Mouse (Mus musculus) brain, embryonic 14.5 days (tissue): ENCODE data around the gene Cyren.

Experiments used
- CTCF ChIP-seq: fragments of 200-500 bp; IDR thresholded peaks from 2 replicates; pipeline ENCODE4 v1.5.1; 2012; ENCODE audit warnings: inconsistent platforms, mild to moderate bottlenecking, moderate library complexity, borderline replicate concordance; ENCODE audit not compliant: insufficient read depth, insufficient read length; ENCODE audit errors: extremely low read depth
- POLR2A ChIP-seq: fragments of 200-500 bp; IDR thresholded peaks from 2 replicates; pipeline ENCODE4 v1.6.1; 2012; ENCODE audit warnings: mild to moderate bottlenecking, inconsistent platforms, borderline replicate concordance; ENCODE audit not compliant: poor library complexity, insufficient read depth, insufficient read length, severe bottlenecking; ENCODE audit errors: extremely low read depth

- no peak for TF ChIP-seq POLR2A
- TF ChIP-seq CTCF: no peak
These were observed 53.5 kb downstream of the Cyren start for GRCm38 (mm10) chr6:34824406-34824805.
